Mouse (Mus musculus) kidney, adult 2 months (tissue): ENCODE measurements around the gene B4galnt3. TPM values are rescaled to one million over a fixed set of nuclear protein-coding genes. Genes with fewer than 3 reads are reported as not detected.

ENCODE experiments used
- DNase-seq: peaks from one replicate; pipeline ENCODE4 v3.0.0; 2021
- H3K27ac ChIP-seq: fragments of 200-500 bp; 2 replicates; pipeline ENCODE4 v1.5.1; 2012; ENCODE audit warnings: low read depth, low read length, control low read depth, inconsistent platforms; ENCODE audit not compliant: insufficient read depth
- H3K27me3 ChIP-seq: fragments of 200-500 bp; replicated peaks from 2 replicates; pipeline ENCODE4 v1.6.1; 2012; ENCODE audit warnings: mild to moderate bottlenecking, moderate library complexity, low read length, inconsistent platforms; ENCODE audit not compliant: control insufficient read depth, insufficient read depth
- H3K36me3 ChIP-seq: fragments of 200-500 bp; 2 replicates; pipeline ENCODE4 v1.6.1; 2012; ENCODE audit warnings: mild to moderate bottlenecking, moderate library complexity, low read length, inconsistent platforms; ENCODE audit not compliant: control insufficient read depth, insufficient read depth
- H3K4me1 ChIP-seq: fragments of 200-500 bp; 2 replicates; pipeline ENCODE4 v1.6.1; 2011; ENCODE audit warnings: low read length; ENCODE audit not compliant: control insufficient read depth, insufficient read depth
- H3K4me3 ChIP-seq: fragments of 200-500 bp; 2 replicates; pipeline ENCODE4 v1.5.1; 2011; ENCODE audit warnings: mild to moderate bottlenecking, low read depth, low read length, control low read depth; ENCODE audit not compliant: insufficient read depth
- CTCF ChIP-seq: fragments of 200-500 bp; conservative IDR thresholded peaks from 2 replicates; pipeline ENCODE4 v1.5.1; 2011; ENCODE audit warnings: low read depth, mild to moderate bottlenecking, control low read depth, low read length, moderate library complexity, mixed read lengths; ENCODE audit not compliant: insufficient read depth, insufficient read length
- POLR2A ChIP-seq: fragments of 200-500 bp; IDR thresholded peaks from one replicate; pipeline ENCODE4 v1.6.1; 2011; ENCODE audit warnings: low read depth, low read length, control low read depth
- WGBS: fragments of 180-500 bp; shearing (Covaris S2); methylation state at CpG from one replicate; pipeline ENCODE4 v1.1.7; 2018; 5-methylcytosine and 5-hydroxymethylcytosine counted together
- polyA plus RNA-seq: library from polyadenylated mRNA; depleted of rRNA; stranded (reverse); fragments of >200 nt; gene quantifications from 2 replicates; pipeline ENCODE4 v1.2.3, GENCODE M21; 2012

B4galnt3 gene
- polyA plus RNA-seq, 1 experiment, result 28.9 TPM

DNA sequence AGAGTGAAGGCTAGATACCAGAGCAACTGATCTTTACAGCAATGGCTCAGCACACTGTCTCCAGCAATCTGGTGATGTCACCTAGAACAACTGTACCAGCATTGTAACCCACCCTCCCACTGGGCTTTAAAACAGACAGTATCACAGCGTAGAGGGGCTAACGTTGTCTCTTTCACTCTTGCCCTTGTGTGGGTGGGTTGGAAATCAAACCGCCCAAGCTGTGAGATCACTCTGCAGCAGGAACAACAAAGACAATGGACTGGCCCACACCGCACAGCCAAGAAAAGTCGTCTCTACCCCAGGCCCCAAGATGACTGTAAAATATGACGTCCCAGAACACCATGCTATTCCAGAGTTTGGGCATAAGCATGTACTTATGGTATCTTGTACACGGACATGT is 64.6 kb downstream of the B4galnt3 start:
- no peaks in the 10 kb centered on the region for H3K36me3 ChIP-seq
- 74% methylated on average over 7 of the region's 7 CpGs for WGBS
- no peak overlapping the region for H3K27ac ChIP-seq

DNA sequence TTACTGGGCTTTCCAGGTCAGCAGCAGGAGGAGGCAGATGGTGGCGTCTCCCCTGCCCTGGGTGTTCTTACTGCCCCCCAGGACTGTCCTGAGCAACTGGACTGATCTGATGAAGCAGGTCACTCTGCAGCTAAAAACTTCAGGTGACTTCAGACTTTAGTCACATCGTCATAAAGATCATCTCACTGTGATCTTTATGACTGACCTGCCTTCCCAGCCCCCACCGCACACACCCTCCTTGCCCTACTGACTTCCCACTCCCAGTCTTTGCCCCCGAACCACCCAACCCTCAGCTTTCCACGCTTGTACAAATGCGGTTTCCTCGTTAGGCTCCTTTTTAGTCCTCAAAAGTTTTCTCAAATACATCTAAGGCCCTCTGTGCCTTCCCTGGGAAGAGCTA is 67.3 kb downstream of the B4galnt3 start:
- no peak for DNase-seq
- H3K4me1 ChIP-seq, result no peaks in the 10 kb centered on the region
- H3K27me3 ChIP-seq, result no peaks in the 10 kb centered on the region
- H3K27ac ChIP-seq, result no peak overlapping the region
- TF ChIP-seq CTCF, result no peak
- TF ChIP-seq POLR2A, result no peak
- 82% methylated on average over 7 of the region's 7 CpGs for WGBS
- H3K4me3 ChIP-seq, result no peak overlapping the region
- no peaks in the 10 kb centered on the region for H3K36me3 ChIP-seq

More for the DNA sequence above, 64.6 kb downstream of the B4galnt3 start:
- H3K4me3 ChIP-seq, result no peak overlapping the region
- H3K27me3 ChIP-seq, result no peaks in the 10 kb centered on the region
- no peak for TF ChIP-seq CTCF
- no peak for TF ChIP-seq POLR2A
- H3K4me1 ChIP-seq, result no peaks in the 10 kb centered on the region
- DNase-seq, result no peak

DNA sequence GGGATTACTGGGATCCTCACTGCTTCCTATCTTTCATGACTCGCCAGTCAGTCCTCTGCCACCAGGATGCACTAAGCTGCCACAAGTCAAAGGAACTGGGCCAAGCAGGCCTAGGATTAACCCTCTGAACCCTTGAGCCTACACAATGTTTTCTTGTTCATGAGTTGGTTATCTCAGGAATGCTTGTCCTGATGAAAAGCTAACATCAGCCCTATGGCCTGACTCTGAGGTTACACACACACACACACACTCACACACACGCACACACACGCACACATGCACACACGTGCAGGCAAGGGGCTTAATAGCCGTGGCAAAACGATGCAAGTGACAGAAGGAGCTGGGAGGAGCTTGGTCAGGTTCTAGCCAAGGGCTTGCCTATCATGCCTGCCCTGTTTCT is 69.0 kb downstream of the B4galnt3 start:
- Histone ChIP-seq H3K27me3 (no peaks in the 10 kb centered on the region), H3K36me3 (no peaks in the 10 kb centered on the region), H3K27ac (no peak overlapping the region), H3K4me1 (no peaks in the 10 kb centered on the region), H3K4me3 (no peak overlapping the region)
- WGBS, result 60% methylated on average over 6 of the region's 6 CpGs
- TF ChIP-seq CTCF (no peak), POLR2A (no peak)
- DNase-seq, result no peak

DNA sequence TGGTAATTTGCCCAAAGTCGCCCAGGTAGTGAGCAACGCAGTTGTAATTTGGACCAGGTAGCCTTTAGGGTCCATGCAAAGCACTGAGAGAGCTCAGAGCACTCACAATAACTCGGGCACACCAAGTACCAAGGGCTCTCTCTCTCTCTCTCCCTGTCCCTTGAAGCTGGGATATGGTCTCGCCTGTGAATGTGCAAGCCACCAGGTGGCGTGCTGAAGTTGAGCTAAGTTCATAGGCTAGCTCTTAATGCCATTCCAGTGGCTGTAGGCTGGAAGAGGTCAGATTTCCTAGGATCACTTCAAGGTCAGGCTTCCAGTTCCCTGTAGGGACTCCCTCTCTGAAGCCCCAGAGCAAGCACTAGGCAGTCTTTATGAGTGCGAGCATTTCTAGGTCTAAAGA is 71.7 kb downstream of the B4galnt3 start:
- 24% methylated on average over 6 of the region's 6 CpGs for WGBS
- Histone ChIP-seq H3K4me3 (no peak overlapping the region), H3K27me3 (no peaks in the 10 kb centered on the region), H3K4me1 (no peaks in the 10 kb centered on the region), H3K27ac (no peak overlapping the region), H3K36me3 (no peaks in the 10 kb centered on the region)
- TF ChIP-seq POLR2A (no peak), CTCF (peak; percentile 93)
- DNase-seq, result peak; percentile 86

DNA sequence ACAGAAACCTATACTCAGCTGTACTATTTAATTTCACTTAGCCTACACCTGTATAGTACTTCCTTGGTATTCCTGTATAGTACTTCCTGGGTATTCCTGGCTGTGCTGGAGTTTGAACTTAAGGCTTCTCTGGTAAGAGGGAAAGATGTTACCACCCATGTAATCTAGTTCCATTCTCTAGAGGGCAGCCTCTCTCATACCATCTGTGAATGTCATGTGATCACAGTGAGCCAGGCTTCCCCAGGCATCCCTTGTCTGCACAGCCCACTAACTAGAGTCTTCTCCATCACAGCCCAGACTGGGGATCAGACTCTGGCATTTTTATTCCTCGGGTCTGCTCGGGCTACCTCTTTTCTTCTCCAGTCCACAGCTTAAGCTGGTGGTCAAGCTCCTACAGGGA is 75.1 kb downstream of the B4galnt3 start:
- Histone ChIP-seq H3K27ac (no peak overlapping the region), H3K4me3 (no peak overlapping the region), H3K4me1 (no peaks in the 10 kb centered on the region), H3K36me3 (no peaks in the 10 kb centered on the region), H3K27me3 (no peaks in the 10 kb centered on the region)
- TF ChIP-seq CTCF (no peak), POLR2A (no peak)
- no peak for DNase-seq
- WGBS, result 85% methylated on average over 2 of the region's 2 CpGs

DNA sequence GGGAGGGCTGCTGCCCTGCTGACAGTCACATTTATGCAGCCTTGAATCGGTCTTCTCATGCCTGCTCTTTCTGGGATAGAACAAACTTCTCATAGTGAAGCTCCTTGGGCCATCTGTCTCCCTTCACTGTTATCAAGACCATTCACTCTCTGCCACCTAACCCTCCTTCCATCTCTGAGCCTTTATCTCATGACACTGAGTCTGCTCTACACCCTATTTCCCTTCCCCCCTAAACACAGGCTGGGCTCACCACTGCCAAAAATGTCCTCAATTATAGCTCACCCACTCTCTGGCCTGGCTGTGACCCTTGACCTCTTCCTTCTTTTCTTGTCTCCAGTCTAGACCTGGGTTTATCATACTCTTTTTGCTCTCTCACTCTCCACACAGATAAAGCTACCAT is 77.7 kb downstream of the B4galnt3 start:
- Histone ChIP-seq H3K36me3 (no peaks in the 10 kb centered on the region), H3K27me3 (no peaks in the 10 kb centered on the region), H3K27ac (no peak overlapping the region), H3K4me1 (no peaks in the 10 kb centered on the region), H3K4me3 (no peak overlapping the region)
- TF ChIP-seq POLR2A (no peak), CTCF (no peak)
- WGBS, result 91% methylated on average over 1 of the region's 1 CpGs
- no peak for DNase-seq

DNA sequence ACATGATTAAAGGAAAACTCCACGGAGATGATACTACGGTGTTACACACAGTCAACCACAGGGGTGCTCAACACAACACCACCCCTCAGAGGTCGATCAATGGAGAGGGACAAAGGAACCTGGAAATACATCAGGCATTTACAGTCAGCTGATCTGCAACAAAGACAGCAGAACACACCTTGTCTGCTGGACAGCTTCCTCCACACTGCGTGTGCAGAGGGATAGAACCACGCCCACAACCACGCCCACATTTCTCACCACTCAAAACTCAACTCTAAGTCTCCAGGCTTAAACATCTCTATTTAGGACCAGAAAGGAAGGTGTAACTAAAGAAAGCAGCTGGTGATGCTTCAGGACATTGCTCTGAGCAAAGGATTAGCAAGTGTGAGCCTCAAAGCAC is 82.8 kb downstream of the B4galnt3 start:
- H3K27me3 ChIP-seq, result no peaks in the 10 kb centered on the region
- no peaks in the 10 kb centered on the region for H3K4me1 ChIP-seq
- 77% methylated on average over 6 of the region's 6 CpGs for WGBS
- DNase-seq, result no peak
- TF ChIP-seq POLR2A, result no peak
- no peak for TF ChIP-seq CTCF
- no peaks in the 10 kb centered on the region; the same call in 1 of the 2 replicates for H3K36me3 ChIP-seq
- no peak overlapping the region for H3K4me3 ChIP-seq
- H3K27ac ChIP-seq, result no peak overlapping the region

DNA sequence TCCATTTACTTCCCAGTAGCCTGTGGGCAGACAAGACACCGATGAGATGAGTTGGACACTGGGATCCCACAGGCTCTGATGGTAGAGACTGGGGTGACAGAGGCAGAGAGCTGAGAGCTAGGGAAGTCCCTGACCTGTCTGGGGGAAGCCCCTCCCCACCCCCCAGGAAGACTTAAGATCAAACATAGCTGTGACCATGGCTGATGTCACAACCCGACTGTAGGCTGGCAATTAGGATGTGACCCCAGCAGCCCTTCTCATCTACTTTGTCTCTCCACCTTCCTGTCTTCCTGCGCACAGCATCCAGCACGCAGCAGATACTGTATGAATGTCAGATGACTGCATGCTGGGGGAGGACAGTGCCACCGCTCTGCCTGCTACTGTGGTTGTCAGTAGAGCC is 87.8 kb downstream of the B4galnt3 start:
- DNase-seq, result no peak
- Histone ChIP-seq H3K36me3 (no peaks in the 10 kb centered on the region; the same call in 1 of the 2 replicates), H3K4me3 (no peak overlapping the region), H3K27me3 (no peaks in the 10 kb centered on the region), H3K27ac (no peak overlapping the region), H3K4me1 (no peaks in the 10 kb centered on the region)
- no peak for TF ChIP-seq POLR2A
- no peak for TF ChIP-seq CTCF
- WGBS, result 80% methylated on average over 5 of the region's 5 CpGs
